Mouse (Mus musculus): ENCODE data around the gene Trim26.

GRCm38 (mm10) chr17:36899376-36899775, 62.4 kb downstream of the Trim26 start:
- TF ChIP-seq CTCF (IDR thresholded peaks at IDR 0.05), result no peak
- no peak for TF ChIP-seq EP300 (IDR thresholded peaks at IDR 0.05)

Data from lung, postnatal 0 days (tissue).